In genomic region chr6:85653244-85653643, GRCm38 (mm10) we compare ENCODE assay signal across 13 mouse cellular contexts. TPM values are rescaled to one million over a fixed set of nuclear protein-coding genes. Genes with fewer than 3 reads are reported as not detected.
DNase-seq lines count a peak whose midpoint lies in the region; ATAC-seq and TF ChIP-seq lines count a peak whose summit lies in the region.
"Had no signal": no experiment of that assay in that cellular context is flagged by ENCODE, and none has a peak within 500 bp of the region (broad histone marks: within the 10 kb centered on the region; RNA-seq: fewer than 3 reads in every experiment).

No protein-coding gene starts in this region.

- ATAC-seq in lung, embryonic 14.5 days (ENCODE audit: insufficient read depth): no peak

- H3K4me1 ChIP-seq in lung, embryonic 14.5 days (ENCODE audit: insufficient read depth): no peaks in the 10 kb centered on the region

- no peak overlapping the region for H3K4me2 ChIP-seq in lung, embryonic 14.5 days

- H3K27me3 ChIP-seq in lung, embryonic 14.5 days (ENCODE audit: insufficient read depth, low read length): no peaks in the 10 kb centered on the region

- H3K9me3 ChIP-seq in lung, embryonic 14.5 days (ENCODE audit: low read depth, low read length): no peaks in the 10 kb centered on the region

- no peak overlapping the region for H3K4me3 ChIP-seq in gastrocnemius, adult 2 months
- no peak overlapping the region for H3K4me3 ChIP-seq in lung, embryonic 14.5 days (ENCODE audit: low read depth, low read length)

- H3K36me3 ChIP-seq in lung, embryonic 14.5 days (ENCODE audit: insufficient read depth): peaks cover 13% of the 10 kb centered on the region

- WGBS in lung, embryonic 14.5 days: 92% methylated on average over 2 of the region's 2 CpGs

- intact Hi-C loops in gastrocnemius, adult 2 months (cut with DNase I): no loop called here

- no peak for DNase-seq in gastrocnemius, adult 2 months
- DNase-seq in gastrocnemius, postnatal 25 days: no peak
- peak; percentile 38 for DNase-seq in lung, embryonic 14.5 days
- no peak for DNase-seq in lung, postnatal 36 days
- DNase-seq in ES-CJ7 (ENCODE audit: low read depth, low spot score): peak; percentile 33
- peak; percentile 7 for DNase-seq in lung, postnatal 25 days (ENCODE audit: low spot score)
- no peak for DNase-seq in adrenal gland, adult 2 months
- DNase-seq in urinary bladder, postnatal 14 days (ENCODE audit: low spot score): no peak
- DNase-seq: gastrocnemius, postnatal 36 days; retina, postnatal 1 day had no signal

- TF ChIP-seq CTCF in gastrocnemius, adult 2 months (IDR thresholded peaks at IDR 0.05): peak; percentile 45
- TF ChIP-seq CTCF in lung, embryonic 14.5 days (IDR thresholded peaks at IDR 0.05; ENCODE audit: low read depth): peak; percentile 11; the same call in 1 of the 2 replicates

- no peak overlapping the region for H3K27ac ChIP-seq in gastrocnemius, adult 2 months
- no peak overlapping the region for H3K27ac ChIP-seq in lung, embryonic 14.5 days (ENCODE audit: low read depth)

- no peak overlapping the region for H3K9ac ChIP-seq in lung, embryonic 14.5 days

RNA-seq across cellular contexts. Expression of gene Nat8f7, which starts 59.8 kb away (rescaled TPM):
- under 1 TPM in 1 of 2 experiments, not detected in 1; 0.13 TPM for total RNA-seq in gastrocnemius, adult 2 months (2021)
- under 1 TPM in 1 of 2 experiments, not detected in 1; 0.16 TPM for total RNA-seq in gastrocnemius, postnatal 25 days (2021)
- not detected in 2 replicates for polyA plus RNA-seq in lung, embryonic 14.5 days (2014; fragmentation: Nextera tagmentation; extraction: Ambion mirVana)
- 1 to 10 TPM; 2.6 to 5.0 TPM for total RNA-seq in adrenal gland, adult 2 months (2021)
- polyA plus RNA-seq in adrenal gland, adult 2 months (2012; rRNA removed): 1.6 and 1.7 TPM in 2 replicates
- total RNA-seq: gastrocnemius, postnatal 36 days; heart, postnatal 25 days had no signal
- polyA plus RNA-seq: kidney, embryonic 14.5 days; lung, embryonic 16.5 days had no signal

Comparison
In these comparisons a context has a peak if more than half of its experiments do, and no peak if none do; other contexts are left out.
1. DNase-seq: peak in lung, embryonic 14.5 days (single experiment), ES-CJ7 (single experiment) and lung, postnatal 25 days (single experiment); none in gastrocnemius, adult 2 months (single experiment), gastrocnemius, postnatal 25 days (single experiment), lung, postnatal 36 days (single experiment), adrenal gland, adult 2 months (single experiment) and urinary bladder, postnatal 14 days (single experiment).